Mouse (Mus musculus) MEL (cell line): ENCODE results near the gene Hoxc4. TPM values are rescaled to one million over a fixed set of nuclear protein-coding genes. Genes with fewer than 3 reads are reported as not detected.

Experiments used
- DNase-seq: peaks from one replicate; pipeline ENCODE4 v3.0.0; 2011; ENCODE audit warnings: low read depth, low spot score
- H3K27ac ChIP-seq: 2 replicates; pipeline ENCODE4 v1.5.1; 2012; ENCODE audit warnings: low read depth, mild to moderate bottlenecking, control low read depth, low read length, moderate library complexity; ENCODE audit not compliant: control insufficient read depth
- H3K27me3 ChIP-seq, 2 experiments: fragments of 150-350 bp in 1 of 2; sonication (generic) in 1 of 2; 2 replicates each; pipeline ENCODE4 v1.6.1; 2012; ENCODE audit warnings: low read length in 2 of 2, mild to moderate bottlenecking in 2 of 2, improper control_type of control experiment in 1 of 2, moderate library complexity in 1 of 2; ENCODE audit not compliant: insufficient read depth in 2 of 2, control insufficient read depth in 1 of 2
- H3K36me3 ChIP-seq, 2 experiments: 2 replicates each; pipeline ENCODE4 v1.6.1; 2012 to 2014; ENCODE audit warnings: low read length in 2 of 2, improper control_type of control experiment in 1 of 2, inconsistent platforms in 1 of 2, mild to moderate bottlenecking in 1 of 2; ENCODE audit not compliant: insufficient read depth in 2 of 2, control insufficient read depth in 1 of 2
- H3K4me1 ChIP-seq, 2 experiments: fragments of 150-350 bp in 1 of 2; sonication (generic) in 1 of 2; 2 replicates each; pipeline ENCODE4 v1.6.1; 2012; ENCODE audit warnings: low read length in 2 of 2, improper control_type of control experiment in 1 of 2, mild to moderate bottlenecking in 1 of 2; ENCODE audit not compliant: insufficient read depth in 2 of 2, control insufficient read depth in 1 of 2
- H3K4me3 ChIP-seq, 2 experiments: fragments of 150-350 bp in 1 of 2; sonication (generic) in 1 of 2; 2 replicates each; pipeline ENCODE4 v1.5.1; 2012; ENCODE audit warnings: low read depth in 2 of 2, low read length in 2 of 2, mild to moderate bottlenecking in 2 of 2, moderate library complexity in 2 of 2, control low read depth in 1 of 2, improper control_type of control experiment in 1 of 2; ENCODE audit not compliant: control insufficient read depth in 1 of 2, insufficient read depth in 1 of 2
- H3K79me2 ChIP-seq: 2 replicates; pipeline ENCODE4 v1.6.1; 2012; ENCODE audit warnings: mild to moderate bottlenecking, low read length, moderate library complexity; ENCODE audit not compliant: control insufficient read depth, poor library complexity, insufficient read depth
- H3K9ac ChIP-seq: 2 replicates; pipeline ENCODE4 v1.6.1; 2012; ENCODE audit warnings: low read depth, mild to moderate bottlenecking, control low read depth, low read length, moderate library complexity; ENCODE audit not compliant: control insufficient read depth, poor library complexity, severe bottlenecking
- H3K9me3 ChIP-seq: fragments of 150-350 bp; sonication (generic); replicated peaks from 2 replicates; pipeline ENCODE4 v1.6.1; 2012; ENCODE audit warnings: mild to moderate bottlenecking, low read length, improper control_type of control experiment, moderate library complexity; ENCODE audit not compliant: insufficient read depth
- BHLHE40 ChIP-seq: IDR thresholded peaks from 2 replicates; pipeline ENCODE4 v1.6.1; 2012; ENCODE audit warnings: low read depth, mild to moderate bottlenecking, inconsistent platforms, low read length, improper control_type of control experiment, borderline replicate concordance
- CHD2 ChIP-seq: IDR thresholded peaks from 2 replicates; pipeline ENCODE4 v1.6.1; 2011; ENCODE audit warnings: low read length, improper control_type of control experiment
- CTCF ChIP-seq, 3 experiments: IDR thresholded peaks in 2 of 3; conservative IDR thresholded peaks in 1 of 3; 2 replicates each; pipeline ENCODE4 v1.5.1; 2011 to 2012; ENCODE audit warnings: low read length in 3 of 3, low read depth in 2 of 3, mild to moderate bottlenecking in 2 of 3, improper control_type of control experiment in 1 of 3, inconsistent platforms in 1 of 3, mixed read lengths in 1 of 3, moderate library complexity in 1 of 3; ENCODE audit not compliant: control insufficient read depth in 1 of 3, insufficient read depth in 1 of 3, poor library complexity in 1 of 3, severe bottlenecking in 1 of 3
- MAFK ChIP-seq: IDR thresholded peaks from 2 replicates; pipeline ENCODE4 v1.6.1; 2011; ENCODE audit warnings: low read depth, mild to moderate bottlenecking, low read length, improper control_type of control experiment, borderline replicate concordance
- MAZ ChIP-seq: IDR thresholded peaks from 2 replicates; pipeline ENCODE4 v1.6.1; 2012; ENCODE audit warnings: low read depth, mild to moderate bottlenecking, inconsistent platforms, low read length, improper control_type of control experiment
- MXI1 ChIP-seq: IDR thresholded peaks from 2 replicates; pipeline ENCODE4 v1.6.1; 2011; ENCODE audit warnings: mild to moderate bottlenecking, low read depth, low read length, improper control_type of control experiment
- MYB ChIP-seq: IDR thresholded peaks from 2 replicates; pipeline ENCODE4 v1.6.1; 2011; ENCODE audit warnings: mild to moderate bottlenecking, low read depth, low read length, improper control_type of control experiment
- MYC ChIP-seq: IDR thresholded peaks from 2 replicates; pipeline ENCODE4 v1.6.1; 2011; ENCODE audit warnings: low read depth, mild to moderate bottlenecking, low read length, improper control_type of control experiment, moderate library complexity
- NELFE ChIP-seq: IDR thresholded peaks from 2 replicates; pipeline ENCODE4 v1.6.1; 2011; ENCODE audit warnings: low read depth, low read length, improper control_type of control experiment
- NRF1 ChIP-seq: IDR thresholded peaks from 2 replicates; pipeline ENCODE4 v1.6.1; 2014; ENCODE audit warnings: low read depth, mild to moderate bottlenecking, inconsistent platforms, low read length, improper control_type of control experiment, moderate library complexity; ENCODE audit not compliant: poor library complexity, insufficient read depth, severe bottlenecking
- POLR2A ChIP-seq, 2 experiments: IDR thresholded peaks; 2 replicates each; pipeline ENCODE4 v1.6.1; 2011 to 2012; ENCODE audit warnings: low read length in 2 of 2, mild to moderate bottlenecking in 2 of 2, control low read depth in 1 of 2, improper control_type of control experiment in 1 of 2, low read depth in 1 of 2, moderate library complexity in 1 of 2; ENCODE audit not compliant: control insufficient read depth in 1 of 2, insufficient read depth in 1 of 2, poor library complexity in 1 of 2
- RCOR1 ChIP-seq: IDR thresholded peaks from 2 replicates; pipeline ENCODE4 v1.6.1; 2012; ENCODE audit warnings: low read depth, mild to moderate bottlenecking, inconsistent platforms, low read length, improper control_type of control experiment
- SIN3A ChIP-seq: IDR thresholded peaks from 2 replicates; pipeline ENCODE4 v1.6.1; 2012; ENCODE audit warnings: low read length, improper control_type of control experiment, inconsistent platforms
- TBP ChIP-seq: IDR thresholded peaks from 2 replicates; pipeline ENCODE4 v1.8.0; 2011; ENCODE audit warnings: low read depth, low read length, improper control_type of control experiment
- UBTF ChIP-seq: IDR thresholded peaks from 2 replicates; pipeline ENCODE4 v1.6.1; 2012; ENCODE audit warnings: low read depth, mild to moderate bottlenecking, inconsistent platforms, low read length, improper control_type of control experiment, moderate library complexity, borderline replicate concordance; ENCODE audit not compliant: insufficient read depth
- USF2 ChIP-seq, 2 experiments: IDR thresholded peaks; 2 replicates each; pipeline ENCODE4 v1.6.1; 2011 to 2012; ENCODE audit warnings: improper control_type of control experiment in 2 of 2, low read length in 2 of 2, borderline replicate concordance in 1 of 2, inconsistent platforms in 1 of 2, low read depth in 1 of 2, mild to moderate bottlenecking in 1 of 2; ENCODE audit not compliant: insufficient read depth in 1 of 2
- ZC3H11A ChIP-seq: IDR thresholded peaks from 2 replicates; pipeline ENCODE4 v1.6.1; 2012; ENCODE audit warnings: low read depth, mild to moderate bottlenecking, inconsistent platforms, low read length, improper control_type of control experiment
- ZNF384 ChIP-seq: IDR thresholded peaks from 2 replicates; pipeline ENCODE4 v1.6.1; 2012; ENCODE audit warnings: low read depth, mild to moderate bottlenecking, inconsistent platforms, low read length, improper control_type of control experiment
- polyA plus RNA-seq, 2 experiments: library from polyadenylated mRNA; stranded (reverse) in 1 of 2; unstranded in 1 of 2; fragments of >175 nt in 1 of 2; fragments of >200 nt in 1 of 2; gene quantifications; 2 replicates each; pipeline versions ENCODE4 v1.2.1 to v1.2.4; 2012; ENCODE audit warnings: low replicate concordance in 2 of 2, low read depth in 1 of 2; ENCODE audit not compliant: insufficient read length in 2 of 2, insufficient read depth in 1 of 2, missing spikeins in 1 of 2
- total RNA-seq: library from RNA; depleted of rRNA; stranded (reverse); fragments of 300-350 nt; gene quantifications from 2 replicates; pipeline ENCODE4 v1.2.3, GENCODE M21; 2012

Hoxc4 gene
- total and polyA plus RNA-seq, 3 experiments = 2.6 to 9.4 TPM; not detected in 1

DNA sequence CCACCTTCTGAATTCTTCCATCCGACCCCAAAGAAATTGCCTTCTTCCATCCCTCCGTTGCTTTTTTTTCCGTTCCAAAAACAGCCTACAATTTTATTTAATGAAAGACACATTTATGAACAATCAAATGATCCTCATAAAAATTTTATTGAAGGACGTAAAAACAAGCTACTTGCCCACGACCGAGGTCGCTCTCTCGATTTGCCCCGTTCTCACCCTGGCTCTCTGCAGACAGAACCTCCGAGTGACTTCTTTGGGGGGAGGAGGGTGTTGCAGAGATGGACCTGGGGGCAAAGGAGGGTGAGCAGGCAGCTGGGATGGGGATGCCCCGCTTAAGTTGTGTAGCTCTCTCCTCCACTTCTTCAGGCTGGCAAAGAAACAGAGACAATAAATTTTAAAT, 38.4 kb upstream of the Hoxc4 start:
- Histone ChIP-seq H3K9ac (peak overlapping the region; percentile 56; the same call in 1 of the 2 replicates), H3K36me3 (peaks cover 0 to 18% of the 10 kb centered on the region in 2 experiments; a peak in 3 of 4 replicates), H3K4me3 (no peak overlapping the region), H3K27ac (no peak overlapping the region), H3K9me3 (no peaks in the 10 kb centered on the region), H3K27me3 (no peaks in the 10 kb centered on the region), H3K4me1 (peaks cover 16 to 23% of the 10 kb centered on the region in 2 experiments), H3K79me2 (peaks cover 51% of the 10 kb centered on the region)
- no peak for TF ChIP-seq ZNF384
- no peak for TF ChIP-seq USF2 (IDR thresholded peaks at IDR 0.05; ENCODE audit: borderline replicate concordance in 1 of 2, insufficient read depth in 1 of 2, low read depth in 1 of 2, low read length in 2 of 2)
- no peak for TF ChIP-seq MYB
- TF ChIP-seq CHD2 = no peak
- no peak for DNase-seq

DNA sequence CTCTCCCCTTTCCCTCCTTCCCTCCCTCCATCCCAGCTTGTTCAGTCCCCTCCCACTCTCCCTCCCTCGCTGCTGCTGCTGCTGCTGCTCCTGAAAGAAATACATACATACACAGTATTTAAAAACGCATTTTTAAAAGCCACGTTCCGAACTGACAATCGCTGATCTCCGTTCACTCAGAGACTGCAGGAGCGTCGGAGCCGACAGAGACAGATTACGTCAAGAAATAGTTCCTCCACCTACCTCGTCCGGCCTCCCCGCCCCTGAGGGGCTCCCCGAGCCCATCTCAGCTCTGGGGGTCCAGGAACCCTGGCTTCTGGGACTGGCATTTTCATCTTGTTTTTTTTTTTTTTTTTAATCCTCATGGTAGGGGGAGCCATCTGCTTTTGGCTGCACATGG, 37.8 kb upstream of the Hoxc4 start:
- H3K4me1 ChIP-seq = peaks cover 16 to 23% of the 10 kb centered on the region in 2 experiments
- H3K9ac ChIP-seq = peak overlapping the region; percentile 56
- TF ChIP-seq BHLHE40 (no peak), MXI1 (no peak; the same call in 1 of the 2 replicates), MYC (no peak), NELFE (no peak; the same call in 1 of the 2 replicates), ZC3H11A (no peak), NRF1 (no peak), CTCF (IDR thresholded peaks at IDR 0.05 in 2 of 3, conservative IDR thresholded peaks at IDR 0.05 in 1 of 3; ENCODE audit: control insufficient read depth in 1 of 3, insufficient read depth in 1 of 3, low read depth in 2 of 3, low read length in 3 of 3, poor library complexity in 1 of 3, severe bottlenecking in 1 of 3) (no peak), TBP (no peak), MAFK (no peak), POLR2A (IDR thresholded peaks at IDR 0.05; ENCODE audit: control insufficient read depth in 1 of 2, insufficient read depth in 1 of 2, low read depth in 1 of 2, low read length in 2 of 2, poor library complexity in 1 of 2) (no peak), UBTF (no peak), RCOR1 (no peak), SIN3A (no peak), MAZ (no peak)
- peak overlapping the region; percentile 65 to 81 for H3K4me3 ChIP-seq
- peaks cover 48% of the 10 kb centered on the region for H3K79me2 ChIP-seq
- no peaks in the 10 kb centered on the region for H3K9me3 ChIP-seq
- H3K27ac ChIP-seq = no peak overlapping the region
- DNase-seq = peak; percentile 50
- H3K36me3 ChIP-seq = peaks cover 0 to 18% of the 10 kb centered on the region in 2 experiments; a peak in 3 of 4 replicates
- H3K27me3 ChIP-seq = no peaks in the 10 kb centered on the region
